Mouse (Mus musculus) adrenal gland, adult (tissue): ENCODE measurements around the gene Otop1.

Experiments
- DNase-seq, 2 experiments: peaks; one replicate each; pipeline ENCODE4 v3.0.0; 2022 to 2023; ENCODE audit warnings: low spot score in 1 of 2; ENCODE audit not compliant: inconsistent age in 2 of 2

The Otop1 gene

GRCm38 (mm10) chr5:38288476-38288875, 12.7 kb downstream of the Otop1 start:
- no peak for DNase-seq

GRCm38 (mm10) chr5:38301761-38302411, 26.1 kb downstream of the Otop1 start:
- no peak for DNase-seq

GRCm38 (mm10) chr5:38302651-38303050, 26.9 kb downstream of the Otop1 start:
- DNase-seq: no peak

- peak in 1 of 2 experiments; percentile 54 for DNase-seq
These were observed 29.5 kb downstream of the Otop1 start for GRCm38 (mm10) chr5:38305241-38305640.

- peak; percentile 86 to 97 for DNase-seq
These were observed 31.7 kb downstream of the Otop1 start for GRCm38 (mm10) chr5:38307255-38308101.

- peak; percentile 44 to 86 for DNase-seq
These were observed 33.1 kb downstream of the Otop1 start for GRCm38 (mm10) chr5:38308873-38309272.

GRCm38 (mm10) chr5:38309795-38310194, 34.0 kb downstream of the Otop1 start:
- no peak for DNase-seq

GRCm38 (mm10) chr5:38318966-38319786, 43.4 kb downstream of the Otop1 start, which contains the start of gene Drd5:
Drd5 (plus strand) TSS chr5:38319367.
- DNase-seq: no peak

GRCm38 (mm10) chr5:38333381-38333780, 57.6 kb downstream of the Otop1 start:
- no peak for DNase-seq

- DNase-seq: no peak
These were observed 58.8 kb downstream of the Otop1 start for GRCm38 (mm10) chr5:38334582-38334981.

GRCm38 (mm10) chr5:38343101-38343500, 67.3 kb downstream of the Otop1 start:
- no peak for DNase-seq

- peak; percentile 19 to 62 for DNase-seq
These were observed 71.1 kb downstream of the Otop1 start for GRCm38 (mm10) chr5:38346646-38347432.

- DNase-seq: no peak
These were observed 74.7 kb downstream of the Otop1 start for GRCm38 (mm10) chr5:38350351-38350929.
